Mouse (Mus musculus) urinary bladder, postnatal 36 days (tissue): Measurements from ENCODE around the gene Siae.

Experiments used
- DNase-seq, 2 experiments: peaks; one replicate each; pipeline ENCODE4 v3.0.0; 2022; ENCODE audit warnings: low spot score in 2 of 2, mixed read lengths in 1 of 2

The Siae gene

GRCm38 (mm10) chr9:37670261-37670660 is 114.8 kb downstream of the Siae start:
- no peak for DNase-seq

- DNase-seq: no peak
Measured at GRCm38 (mm10) chr9:37675287-37675686, 119.8 kb downstream of the Siae start.

DNA sequence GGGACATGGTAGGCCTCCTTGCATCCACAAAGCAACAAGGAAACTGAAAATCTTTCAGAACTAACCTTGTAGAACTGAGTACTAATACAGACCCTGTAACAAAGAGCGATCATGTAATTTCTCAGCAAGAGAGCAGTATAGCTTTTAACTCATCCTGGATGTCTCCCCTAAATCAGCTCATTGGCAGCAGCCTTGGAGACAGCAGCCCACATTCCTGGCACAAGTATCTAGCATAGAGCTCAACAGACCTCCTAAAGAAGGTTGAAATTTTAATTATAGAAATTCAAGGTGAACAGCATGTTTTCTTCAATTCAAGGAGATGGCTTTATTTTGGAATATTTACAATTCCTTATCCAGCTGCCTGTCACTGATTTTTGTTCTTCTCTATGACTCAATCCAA is 125.6 kb downstream of the Siae start:
- DNase-seq: no peak

DNA sequence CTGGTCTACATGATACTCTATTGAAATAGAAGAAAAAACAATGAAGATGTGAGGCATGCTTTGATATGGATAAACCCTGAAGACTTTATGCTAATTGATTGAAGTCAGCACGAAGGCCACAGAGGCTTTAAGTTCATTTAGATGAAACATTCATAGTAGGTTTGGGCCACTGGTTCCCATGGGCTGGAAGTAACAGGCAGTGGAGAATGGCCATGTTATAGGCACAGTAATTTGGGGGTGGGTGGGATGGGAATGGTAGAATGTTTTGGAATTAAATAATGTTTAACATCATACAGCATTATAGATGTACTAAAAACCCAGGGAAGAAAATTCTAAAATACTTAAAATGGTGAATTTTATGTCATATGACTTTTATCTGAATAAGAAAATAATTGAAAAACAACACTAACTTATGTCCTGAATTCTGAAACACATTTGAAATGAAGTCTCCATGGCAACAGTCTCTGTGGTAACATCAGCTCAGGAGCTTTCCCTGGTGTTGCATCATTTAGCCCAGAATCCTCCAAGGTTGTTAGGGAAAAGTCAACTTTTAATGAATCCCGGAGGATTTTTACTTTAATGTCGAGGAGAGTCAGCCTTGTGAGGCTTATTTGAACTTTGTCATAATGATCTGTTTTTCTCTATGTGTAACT is 131.9 kb downstream of the Siae start:
- DNase-seq: no peak

GRCm38 (mm10) chr9:37687941-37688303 is 132.4 kb downstream of the Siae start:
- DNase-seq: no peak

DNA sequence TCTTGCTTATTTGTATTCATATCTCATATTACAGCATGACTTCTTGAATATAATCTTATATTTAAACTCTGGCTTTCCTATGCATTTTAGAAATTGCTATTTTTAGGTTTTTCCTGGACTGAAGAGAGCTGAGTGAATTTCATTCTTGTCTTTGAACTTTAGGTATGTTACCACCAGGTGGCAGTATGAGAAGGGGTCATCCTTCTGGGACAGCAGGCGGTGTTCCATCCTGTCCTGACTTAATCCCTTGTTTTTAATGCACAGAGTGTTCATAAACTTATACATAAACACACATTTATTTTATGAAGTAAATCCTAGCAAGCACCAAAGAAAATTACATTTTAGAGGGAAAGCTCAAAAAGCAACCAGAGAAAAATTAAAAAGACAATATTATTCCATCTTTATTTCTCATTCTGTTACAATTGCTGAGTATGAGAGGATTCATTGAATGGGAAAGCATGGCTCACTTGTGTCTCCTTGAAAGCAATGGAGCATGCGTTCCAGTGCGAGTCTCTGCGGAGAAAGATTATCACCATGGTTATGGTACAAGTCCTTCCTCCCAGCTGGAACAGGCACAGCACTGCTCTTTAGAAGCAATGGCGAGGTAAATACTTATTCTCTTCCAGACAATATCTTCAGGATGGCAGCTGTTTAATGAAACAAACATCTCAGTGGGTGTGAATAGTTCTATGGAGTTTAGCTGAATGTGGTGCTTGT is 134.6 kb downstream of the Siae start:
- no peak for DNase-seq
